ENCODE assay signal across 15 mouse cellular contexts in genomic region chr10:39991155-39991554, GRCm38 (mm10). TPM values are rescaled to one million over a fixed set of nuclear protein-coding genes. Genes with fewer than 3 reads are reported as not detected.
A peak's percentile ranks its signal among the peaks of the same experiment; 100 is the strongest.
DNase-seq lines count a peak whose midpoint lies in the region; ATAC-seq and TF ChIP-seq lines count a peak whose summit lies in the region.
"Had no signal": no experiment of that assay in that cellular context is flagged by ENCODE, and none has a peak within 500 bp of the region (broad histone marks: within the 10 kb centered on the region; RNA-seq: fewer than 3 reads in every experiment).

No protein-coding gene starts in this region.

- no peak overlapping the region for H3K9ac ChIP-seq in hindbrain, postnatal 0 days (replicated peaks; ENCODE audit: low read length)
- H3K9ac ChIP-seq: midbrain, embryonic 12.5 days; neural tube, embryonic 13.5 days had no signal

- H3K36me3 ChIP-seq in G1E (replicated peaks), result no peaks in the 10 kb centered on the region
- no peaks in the 10 kb centered on the region for H3K36me3 ChIP-seq in hindbrain, postnatal 0 days (ENCODE audit: insufficient read depth, low read length)
- H3K36me3 ChIP-seq: forebrain, embryonic 10.5 days; midbrain, embryonic 12.5 days; neural tube, embryonic 13.5 days had no signal

- 76% methylated on average over 4 of the region's 4 CpGs for WGBS in hindbrain, postnatal 0 days

- no peak for TF ChIP-seq CTCF in G1E (IDR thresholded peaks at IDR 0.05; ENCODE audit: low read depth, low read length)
- no peak for TF ChIP-seq CTCF in hindbrain, postnatal 0 days (IDR thresholded peaks at IDR 0.05; ENCODE audit: low read depth)

- H3K9me3 ChIP-seq in G1E (replicated peaks), result peaks cover 5% of the 10 kb centered on the region
- no peaks in the 10 kb centered on the region for H3K9me3 ChIP-seq in hindbrain, postnatal 0 days (ENCODE audit: low read length)
- H3K9me3 ChIP-seq: forebrain, embryonic 10.5 days had no signal

- H3K4me2 ChIP-seq in hindbrain, postnatal 0 days (ENCODE audit: low read depth, low read length), result no peak overlapping the region
- H3K4me2 ChIP-seq: midbrain, embryonic 12.5 days; neural tube, embryonic 13.5 days had no signal

- H3K4me3 ChIP-seq in G1E (ENCODE audit: low read depth, low read length), result no peak overlapping the region; the same call in 1 of the 2 replicates
- no peak overlapping the region for H3K4me3 ChIP-seq in hindbrain, postnatal 0 days (ENCODE audit: low read length)
- H3K4me3 ChIP-seq: forebrain, embryonic 10.5 days; midbrain, embryonic 12.5 days; neural tube, embryonic 13.5 days had no signal

- H3K27me3 ChIP-seq in G1E (ENCODE audit: insufficient read depth, low read length), result peaks cover 5% of the 10 kb centered on the region; the same call in 1 of the 2 replicates
- H3K27me3 ChIP-seq in hindbrain, postnatal 0 days (ENCODE audit: insufficient read depth, low read length), result no peaks in the 10 kb centered on the region
- H3K27me3 ChIP-seq: CH12.LX; midbrain, embryonic 12.5 days; neural tube, embryonic 13.5 days had no signal

- no peak overlapping the region for H3K27ac ChIP-seq in hindbrain, postnatal 0 days
- H3K27ac ChIP-seq: forebrain, embryonic 10.5 days; midbrain, embryonic 12.5 days; neural tube, embryonic 13.5 days had no signal

- H3K4me1 ChIP-seq in G1E (ENCODE audit: insufficient read depth, low read depth, low read length), result peaks cover 42% of the 10 kb centered on the region
- no peaks in the 10 kb centered on the region for H3K4me1 ChIP-seq in hindbrain, postnatal 0 days (ENCODE audit: insufficient read depth, low read length)
- H3K4me1 ChIP-seq: forebrain, embryonic 10.5 days; midbrain, embryonic 12.5 days; neural tube, embryonic 13.5 days had no signal

- peak; percentile 51 for DNase-seq in G1E (ENCODE audit: low spot score)
- DNase-seq in kidney, postnatal 4 days, result peak; percentile 14 to 32
- peak; percentile 75 for DNase-seq in naive thymus-derived CD4-positive, alpha-beta T cell, adult 2 months (ENCODE audit: low read depth)
- no peak for DNase-seq in gastrocnemius, postnatal 4 days (ENCODE audit: low spot score in 2 of 2)
- no peak for DNase-seq in retina, postnatal 1 day
- DNase-seq in hindbrain, postnatal 0 days (ENCODE audit: low spot score), result no peak
- DNase-seq in right cerebral cortex, adult 2 months (ENCODE audit: low spot score in 2 of 2), result no peak
- DNase-seq: cerebellum, adult 18-20 months; gastrocnemius, postnatal 14 days had no signal

- ATAC-seq in G1E (ENCODE audit: extremely low read depth, insufficient number of reproducible peaks, low FRiP score, poor library complexity, severe bottlenecking), result peak; percentile 81
- ATAC-seq in inflammation-experienced regulatory T-cells, adult 6 months, result peak; percentile 94
- ATAC-seq in hindbrain, postnatal 0 days, result no peak

RNA-seq across cellular contexts. Expression of gene Mfsd4b5, which starts 4.7 kb away (rescaled TPM):
- total RNA-seq in G1E (2014; fragmentation: Nextera tagmentation) (not detected in 2 replicates), G1E (2017) (0.12 and 0.22 TPM in 2 replicates)
- not detected in 2 replicates for polyA plus RNA-seq in G1E (2012)
- polyA plus RNA-seq in inflammation-experienced regulatory T-cells, adult 6 months (2017; shearing (Covaris generic)), result under 1 TPM in 1 of 3 experiments, not detected in 2; 0.20 TPM
- total RNA-seq in gastrocnemius, postnatal 4 days (2021), result under 1 TPM; 0.26 to 0.81 TPM
- total RNA-seq in hindbrain, postnatal 0 days (2014; rRNA removed), result 0.11 TPM in 1 of 2 replicates, not detected in the other
- polyA plus RNA-seq in hindbrain, postnatal 0 days (2015; fragmentation: Nextera tagmentation; extraction: Ambion mirVana), result 0.11 and 0.18 TPM in 2 replicates
- total RNA-seq: CH12.LX had no signal
- polyA plus RNA-seq: forebrain, embryonic 10.5 days; intestine, embryonic 14.5 days; neural tube, embryonic 13.5 days had no signal

RNA-seq across cellular contexts. Expression of gene Mfsd4b3, which starts 31.2 kb away (rescaled TPM):
- total RNA-seq in G1E (2014; fragmentation: Nextera tagmentation), result not detected in 2 replicates
- 0.12 and 0.16 TPM in 2 replicates for total RNA-seq in G1E (2017)
- not detected in 2 replicates for polyA plus RNA-seq in G1E (2012)
- not detected for polyA plus RNA-seq in inflammation-experienced regulatory T-cells, adult 6 months (2017; shearing (Covaris generic))
- total RNA-seq in gastrocnemius, postnatal 4 days (2021), result 1 to 10 TPM; 2.5 to 2.6 TPM
- total RNA-seq in hindbrain, postnatal 0 days (2014; rRNA removed), result 0.18 and 0.84 TPM in 2 replicates
- not detected in 2 replicates for polyA plus RNA-seq in hindbrain, postnatal 0 days (2015; fragmentation: Nextera tagmentation; extraction: Ambion mirVana)
- total RNA-seq: CH12.LX had no signal
- polyA plus RNA-seq: forebrain, embryonic 10.5 days had no signal

RNA-seq across cellular contexts. Expression of gene Mfsd4b1, which starts 33.9 kb away (rescaled TPM):
- total RNA-seq in G1E (2014; fragmentation: Nextera tagmentation) (not detected in 2 replicates), G1E (2017) (0.05 TPM in 1 of 2 replicates, not detected in the other)
- not detected in 2 replicates for polyA plus RNA-seq in G1E (2012)
- polyA plus RNA-seq in inflammation-experienced regulatory T-cells, adult 6 months (2017; shearing (Covaris generic)), result not detected
- 1 to 10 TPM in 1 of 2 experiments, under 1 TPM in 1; 0.49 to 1.5 TPM for total RNA-seq in gastrocnemius, postnatal 4 days (2021)
- 0.32 and 0.73 TPM in 2 replicates for total RNA-seq in hindbrain, postnatal 0 days (2014; rRNA removed)
- 0.26 and 0.33 TPM in 2 replicates for polyA plus RNA-seq in hindbrain, postnatal 0 days (2015; fragmentation: Nextera tagmentation; extraction: Ambion mirVana)
- total RNA-seq: CH12.LX had no signal
- polyA plus RNA-seq: forebrain, embryonic 10.5 days; midbrain, embryonic 12.5 days had no signal

Comparison
In these comparisons a context has a peak if more than half of its experiments do, and no peak if none do; other contexts are left out.
1. DNase-seq: peak in G1E (single experiment), kidney, postnatal 4 days (2 of 2) and naive thymus-derived CD4-positive, alpha-beta T cell, adult 2 months (single experiment); none in gastrocnemius, postnatal 4 days (0 of 2), retina, postnatal 1 day (single experiment), hindbrain, postnatal 0 days (single experiment) and right cerebral cortex, adult 2 months (0 of 2).